Mouse (Mus musculus) ES-E14 (cell line): Measurements from ENCODE around the gene Sorcs2.

ENCODE experiments used
- HCFC1 ChIP-seq: IDR thresholded peaks from 2 replicates; pipeline ENCODE4 v1.6.1; 2012; ENCODE audit warnings: low read length, inconsistent platforms, borderline replicate concordance; ENCODE audit not compliant: insufficient read depth
- ZC3H11A ChIP-seq: IDR thresholded peaks from 2 replicates; pipeline ENCODE4 v1.6.1; 2012; ENCODE audit warnings: low read depth, mild to moderate bottlenecking, inconsistent platforms, low read length, borderline replicate concordance

- TF ChIP-seq ZC3H11A (no peak), HCFC1 (no peak)
These were observed 192.5 kb downstream of the Sorcs2 start for GRCm38 (mm10) chr5:36205397-36205796.
